Mouse (Mus musculus): ENCODE results near the gene Cryge. TPM values are rescaled to one million over a fixed set of nuclear protein-coding genes. Genes with fewer than 3 reads are reported as not detected.
A peak's percentile ranks its signal among the peaks of the same experiment; 100 is the strongest.

The Cryge gene
- polyA plus RNA-seq, 1 experiment from 2014 or later = not detected

DNA sequence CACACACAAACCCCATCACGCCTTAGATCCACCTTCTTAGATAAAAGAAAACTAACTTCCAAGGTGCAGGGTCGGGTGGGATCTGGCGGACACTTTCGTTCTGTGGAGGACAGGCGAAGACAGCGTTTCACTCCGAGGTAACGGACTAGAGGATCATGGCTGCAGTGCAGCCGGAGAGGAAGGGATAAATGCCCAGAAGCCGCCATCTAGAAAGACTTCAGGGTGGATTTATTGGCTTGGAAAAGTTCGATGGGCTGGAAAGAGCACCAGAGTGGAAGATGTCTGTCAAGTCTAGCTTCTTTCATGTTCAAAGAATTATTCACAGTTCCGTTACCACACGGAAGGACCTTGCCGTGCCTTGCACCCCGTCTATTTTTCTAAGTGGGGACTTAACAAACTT, 13.3 kb upstream of the Cryge start:
- WGBS = 82% methylated on average over 15 of the region's 15 CpGs
- ATAC-seq (ENCODE audit: low FRiP score) (no peak), DNase-seq (ENCODE audit: low spot score) (no peak)
- H3K27ac ChIP-seq (ENCODE audit: low read depth, low read length) = no peak overlapping the region
- H3K4me1 ChIP-seq (replicated peaks; ENCODE audit: control insufficient read depth, insufficient read depth, low read length) = no peaks in the 10 kb centered on the region
- no peak overlapping the region for H3K4me3 ChIP-seq (ENCODE audit: low read depth, low read length)
- H3K9me3 ChIP-seq (ENCODE audit: control insufficient read depth, low read length) = no peaks in the 10 kb centered on the region
- H3K4me2 ChIP-seq (replicated peaks; ENCODE audit: low read depth, low read length) = no peak overlapping the region
- no peaks in the 10 kb centered on the region for H3K27me3 ChIP-seq (ENCODE audit: control insufficient read depth, insufficient read depth, low read length)
- H3K9ac ChIP-seq (ENCODE audit: low read depth, low read length) = no peak overlapping the region
- H3K36me3 ChIP-seq (ENCODE audit: control insufficient read depth, insufficient read depth, low read length) = no peaks in the 10 kb centered on the region

DNA sequence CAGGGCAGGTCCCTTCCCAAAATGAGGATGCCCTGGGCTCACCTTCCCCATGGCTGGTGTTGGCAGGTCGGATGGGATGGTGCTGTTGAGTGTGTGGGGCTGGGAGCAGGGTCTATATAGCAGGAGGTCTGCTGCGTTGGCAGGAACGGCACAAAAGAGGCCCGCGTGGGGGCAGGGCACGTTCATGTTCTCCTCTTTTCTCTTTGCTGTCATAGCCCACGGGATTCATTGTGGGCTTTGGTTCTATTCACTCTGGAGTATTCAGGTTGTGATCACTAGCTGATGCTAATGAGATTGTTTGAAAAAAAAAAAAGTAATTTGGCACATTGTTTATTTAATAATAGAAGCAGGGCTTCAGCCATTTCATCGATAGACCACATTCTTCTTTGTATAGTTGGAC, 12.4 kb upstream of the Cryge start, which contains the start of gene Crygd:
Crygd (minus strand) TSS at position 101 of the 400 bp plus-strand sequence.
- H3K4me3 ChIP-seq (ENCODE audit: low read depth, low read length) = no peak within 1 kb of the TSS
- H3K9me3 ChIP-seq (ENCODE audit: control insufficient read depth, low read length) = no peaks in the 10 kb centered on the region
- no peak within 1 kb of the TSS for H3K27ac ChIP-seq (ENCODE audit: low read depth, low read length)
- H3K27me3 ChIP-seq (ENCODE audit: control insufficient read depth, insufficient read depth, low read length) = no peaks in the 10 kb centered on the region
- H3K4me1 ChIP-seq (replicated peaks; ENCODE audit: control insufficient read depth, insufficient read depth, low read length) = no peaks in the 10 kb centered on the region
- H3K9ac ChIP-seq (ENCODE audit: low read depth, low read length) = no peak within 1 kb of the TSS
- 69% methylated on average over 8 of the region's 8 CpGs for WGBS
- H3K36me3 ChIP-seq (ENCODE audit: control insufficient read depth, insufficient read depth, low read length) = no peaks in the 10 kb centered on the region
- ATAC-seq (ENCODE audit: low FRiP score) = no peak
- DNase-seq (ENCODE audit: low spot score) = no peak
- no peak within 1 kb of the TSS for H3K4me2 ChIP-seq (replicated peaks; ENCODE audit: low read depth, low read length)

GRCm38 (mm10) chr1:65052140-65052539, 1.2 kb upstream of the Cryge start:
- no peak overlapping the region for H3K27ac ChIP-seq (ENCODE audit: low read depth, low read length)
- H3K36me3 ChIP-seq (ENCODE audit: control insufficient read depth, insufficient read depth, low read length) = no peaks in the 10 kb centered on the region
- no peaks in the 10 kb centered on the region for H3K27me3 ChIP-seq (ENCODE audit: control insufficient read depth, insufficient read depth, low read length)
- H3K4me1 ChIP-seq (replicated peaks; ENCODE audit: control insufficient read depth, insufficient read depth, low read length) = no peaks in the 10 kb centered on the region; the same call in 1 of the 2 replicates
- no peak for DNase-seq (ENCODE audit: low spot score)
- H3K4me2 ChIP-seq (replicated peaks; ENCODE audit: low read depth, low read length) = no peak overlapping the region
- ATAC-seq (ENCODE audit: low FRiP score) = no peak
- no peaks in the 10 kb centered on the region for H3K9me3 ChIP-seq (ENCODE audit: control insufficient read depth, low read length)
- WGBS = 42% methylated on average over 2 of the region's 2 CpGs
- no peak overlapping the region for H3K4me3 ChIP-seq (ENCODE audit: low read depth, low read length)
- H3K9ac ChIP-seq (ENCODE audit: low read depth, low read length) = no peak overlapping the region

DNA sequence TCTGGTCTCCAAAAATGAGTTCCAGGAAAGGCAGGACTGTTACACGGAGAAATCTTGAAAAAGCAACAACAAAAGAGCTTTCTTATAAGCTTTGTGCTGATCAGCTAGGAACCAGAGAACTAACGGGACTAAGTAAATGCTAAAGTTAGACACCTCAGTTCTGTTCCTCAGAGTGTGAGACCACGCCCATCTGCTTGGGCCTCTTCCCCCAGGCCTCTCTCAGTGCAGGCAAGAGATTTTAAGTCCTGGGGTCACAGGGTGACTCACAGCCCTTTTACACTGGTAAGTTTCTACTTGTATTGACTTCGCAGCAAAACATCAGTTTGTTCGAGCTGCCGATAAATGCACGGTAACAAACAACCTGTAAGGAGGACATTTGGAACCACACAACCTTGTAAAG, 747 bp upstream of the Cryge start:
- Histone ChIP-seq H3K27ac (ENCODE audit: low read depth, low read length) (no peak overlapping the region), H3K9ac (ENCODE audit: low read depth, low read length) (no peak overlapping the region), H3K4me1 (replicated peaks; ENCODE audit: control insufficient read depth, insufficient read depth, low read length) (no peaks in the 10 kb centered on the region; the same call in 1 of the 2 replicates), H3K36me3 (ENCODE audit: control insufficient read depth, insufficient read depth, low read length) (no peaks in the 10 kb centered on the region), H3K27me3 (ENCODE audit: control insufficient read depth, insufficient read depth, low read length) (no peaks in the 10 kb centered on the region), H3K4me3 (ENCODE audit: low read depth, low read length) (no peak overlapping the region), H3K4me2 (replicated peaks; ENCODE audit: low read depth, low read length) (no peak overlapping the region), H3K9me3 (ENCODE audit: control insufficient read depth, low read length) (no peaks in the 10 kb centered on the region)
- ATAC-seq (ENCODE audit: low FRiP score) = no peak
- DNase-seq (ENCODE audit: low spot score) = no peak
- WGBS = 62% methylated on average over 7 of the region's 7 CpGs

DNA sequence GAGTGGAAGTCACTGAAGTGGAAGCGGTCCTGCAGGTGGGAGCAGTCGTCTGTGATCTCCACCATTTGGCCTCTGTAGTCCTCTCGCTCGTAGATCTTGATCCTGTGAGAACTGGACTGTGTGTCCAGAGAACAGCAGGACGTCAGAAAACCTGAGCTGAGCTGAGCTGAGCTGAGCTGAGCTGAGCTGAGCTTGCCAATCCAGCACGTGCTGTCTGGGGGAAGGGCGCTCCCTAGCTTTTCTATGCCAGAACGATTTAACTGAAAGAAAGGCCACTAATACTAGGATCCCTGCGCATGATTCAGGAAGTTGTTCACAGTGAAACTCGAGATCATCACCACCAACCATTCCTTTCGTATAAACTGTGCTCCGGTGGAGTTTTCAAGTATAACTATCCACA, 2.2 kb downstream of the Cryge start:
- 59% methylated on average over 12 of the region's 12 CpGs for WGBS
- Histone ChIP-seq H3K36me3 (ENCODE audit: control insufficient read depth, insufficient read depth, low read length) (no peaks in the 10 kb centered on the region), H3K27ac (ENCODE audit: low read depth, low read length) (no peak overlapping the region), H3K4me2 (replicated peaks; ENCODE audit: low read depth, low read length) (no peak overlapping the region), H3K4me3 (ENCODE audit: low read depth, low read length) (no peak overlapping the region), H3K27me3 (ENCODE audit: control insufficient read depth, insufficient read depth, low read length) (no peaks in the 10 kb centered on the region), H3K9me3 (ENCODE audit: control insufficient read depth, low read length) (no peaks in the 10 kb centered on the region), H3K9ac (ENCODE audit: low read depth, low read length) (no peak overlapping the region), H3K4me1 (replicated peaks; ENCODE audit: control insufficient read depth, insufficient read depth, low read length) (no peaks in the 10 kb centered on the region; the same call in 1 of the 2 replicates)
- ATAC-seq (ENCODE audit: low FRiP score) = no peak
- no peak for DNase-seq (ENCODE audit: low spot score)

- Histone ChIP-seq H3K4me3 (ENCODE audit: low read depth, low read length) (no peak overlapping the region), H3K4me2 (replicated peaks; ENCODE audit: low read depth, low read length) (no peak overlapping the region), H3K4me1 (replicated peaks; ENCODE audit: control insufficient read depth, insufficient read depth, low read length) (no peaks in the 10 kb centered on the region), H3K9me3 (ENCODE audit: control insufficient read depth, low read length) (no peaks in the 10 kb centered on the region), H3K27me3 (ENCODE audit: control insufficient read depth, insufficient read depth, low read length) (no peaks in the 10 kb centered on the region), H3K27ac (ENCODE audit: low read depth, low read length) (no peak overlapping the region), H3K9ac (ENCODE audit: low read depth, low read length) (no peak overlapping the region), H3K36me3 (ENCODE audit: control insufficient read depth, insufficient read depth, low read length) (no peaks in the 10 kb centered on the region)
- peak; percentile 56 for DNase-seq (ENCODE audit: low spot score)
- 38% methylated on average over 8 of the region's 8 CpGs for WGBS
- ATAC-seq (ENCODE audit: low FRiP score) = peak; percentile 59; the same call in 1 of the 2 replicates
Measured at GRCm38 (mm10) chr1:65046401-65047109, 4.4 kb downstream of the Cryge start.

GRCm38 (mm10) chr1:65043433-65043832, 7.5 kb downstream of the Cryge start:
- Histone ChIP-seq H3K27ac (ENCODE audit: low read depth, low read length) (no peak overlapping the region), H3K4me3 (ENCODE audit: low read depth, low read length) (no peak overlapping the region), H3K36me3 (ENCODE audit: control insufficient read depth, insufficient read depth, low read length) (no peaks in the 10 kb centered on the region), H3K9ac (ENCODE audit: low read depth, low read length) (no peak overlapping the region), H3K9me3 (ENCODE audit: control insufficient read depth, low read length) (no peaks in the 10 kb centered on the region), H3K4me2 (replicated peaks; ENCODE audit: low read depth, low read length) (no peak overlapping the region), H3K4me1 (replicated peaks; ENCODE audit: control insufficient read depth, insufficient read depth, low read length) (no peaks in the 10 kb centered on the region), H3K27me3 (ENCODE audit: control insufficient read depth, insufficient read depth, low read length) (no peaks in the 10 kb centered on the region)
- ATAC-seq (ENCODE audit: low FRiP score) = no peak
- WGBS = 90% methylated on average over 2 of the region's 2 CpGs
- DNase-seq (ENCODE audit: low spot score) = no peak

- no peak overlapping the region for H3K4me3 ChIP-seq (ENCODE audit: low read depth, low read length)
- H3K4me1 ChIP-seq (replicated peaks; ENCODE audit: control insufficient read depth, insufficient read depth, low read length) = no peaks in the 10 kb centered on the region
- H3K36me3 ChIP-seq (ENCODE audit: control insufficient read depth, insufficient read depth, low read length) = no peaks in the 10 kb centered on the region
- H3K27me3 ChIP-seq (ENCODE audit: control insufficient read depth, insufficient read depth, low read length) = no peaks in the 10 kb centered on the region
- ATAC-seq (ENCODE audit: low FRiP score) (no peak), DNase-seq (ENCODE audit: low spot score) (no peak)
- H3K4me2 ChIP-seq (replicated peaks; ENCODE audit: low read depth, low read length) = no peak overlapping the region
- 91% methylated on average over 3 of the region's 3 CpGs for WGBS
- no peak overlapping the region for H3K9ac ChIP-seq (ENCODE audit: low read depth, low read length)
- no peak overlapping the region for H3K27ac ChIP-seq (ENCODE audit: low read depth, low read length)
- no peaks in the 10 kb centered on the region for H3K9me3 ChIP-seq (ENCODE audit: control insufficient read depth, low read length)
Measured at GRCm38 (mm10) chr1:65041837-65042236, 9.1 kb downstream of the Cryge start.

- Histone ChIP-seq H3K27me3 (ENCODE audit: control insufficient read depth, insufficient read depth, low read length) (no peaks in the 10 kb centered on the region), H3K4me3 (ENCODE audit: low read depth, low read length) (no peak overlapping the region), H3K27ac (ENCODE audit: low read depth, low read length) (no peak overlapping the region), H3K4me1 (replicated peaks; ENCODE audit: control insufficient read depth, insufficient read depth, low read length) (no peaks in the 10 kb centered on the region), H3K36me3 (ENCODE audit: control insufficient read depth, insufficient read depth, low read length) (no peaks in the 10 kb centered on the region), H3K9me3 (ENCODE audit: control insufficient read depth, low read length) (no peaks in the 10 kb centered on the region), H3K4me2 (replicated peaks; ENCODE audit: low read depth, low read length) (no peak overlapping the region), H3K9ac (ENCODE audit: low read depth, low read length) (no peak overlapping the region)
- ATAC-seq (ENCODE audit: low FRiP score) = no peak
- WGBS = 82% methylated on average over 6 of the region's 6 CpGs
- DNase-seq (ENCODE audit: low spot score) = no peak
Measured at GRCm38 (mm10) chr1:65040806-65041205, 10.1 kb downstream of the Cryge start.

Data from hindbrain, embryonic 11.5 days (tissue).